Mouse (Mus musculus): ENCODE measurements around the gene Arfgef2. TPM values are rescaled to one million over a fixed set of nuclear protein-coding genes. Genes with fewer than 3 reads are reported as not detected.
A peak's percentile ranks its signal among the peaks of the same experiment; 100 is the strongest.
"Not testable (repeated sequence)": the region's sequence is repeated elsewhere in the genome, so short reads cannot be mapped to it uniquely, and the experiment has no call there.

Gene Arfgef2
- polyA plus RNA-seq, 1 experiment = 23.0 TPM

DNA sequence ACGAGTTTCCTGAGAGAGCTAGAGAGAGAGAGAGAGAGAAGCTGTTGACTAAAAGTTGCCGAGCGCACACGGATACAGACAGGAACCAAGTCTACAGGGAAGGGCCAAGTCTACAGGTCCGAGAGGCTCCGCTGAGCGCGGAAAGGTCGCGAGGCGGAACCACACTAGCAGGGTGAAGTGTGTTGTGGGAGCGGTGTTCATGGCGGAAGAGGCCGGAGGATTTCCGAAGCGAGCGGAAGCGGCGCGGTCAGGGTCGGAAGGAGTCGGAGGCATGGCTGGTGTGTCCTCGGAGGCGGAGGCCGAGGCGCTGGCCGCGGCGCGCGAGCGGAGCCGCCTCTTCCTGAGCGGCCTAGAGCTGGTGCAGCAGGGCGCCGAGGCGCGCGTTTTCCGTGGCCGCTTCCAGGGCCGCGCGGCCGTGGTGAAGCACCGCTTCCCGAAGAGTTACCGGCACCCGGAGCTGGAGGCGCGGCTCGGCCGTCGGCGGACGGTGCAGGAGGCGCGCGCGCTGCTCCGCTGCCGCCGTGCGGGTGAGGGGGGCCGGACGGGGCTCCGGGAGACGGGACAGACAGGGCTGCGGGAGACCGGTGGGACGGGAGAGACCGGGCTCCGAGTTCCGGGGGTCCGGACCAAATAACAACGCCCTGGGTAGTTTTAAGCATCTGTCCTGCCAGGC, 11.7 kb upstream of the Arfgef2 start:
- peak overlapping the region; percentile 94 for H3K27ac ChIP-seq (replicated peaks; ENCODE audit: low read depth, low read length)
- not testable (repeated sequence) for H3K4me1 ChIP-seq (ENCODE audit: control insufficient read depth, insufficient read depth, insufficient read length, low read length)
- peak overlapping the region; percentile 62 for H3K4me3 ChIP-seq (ENCODE audit: insufficient read depth, low read depth, low read length)

DNA sequence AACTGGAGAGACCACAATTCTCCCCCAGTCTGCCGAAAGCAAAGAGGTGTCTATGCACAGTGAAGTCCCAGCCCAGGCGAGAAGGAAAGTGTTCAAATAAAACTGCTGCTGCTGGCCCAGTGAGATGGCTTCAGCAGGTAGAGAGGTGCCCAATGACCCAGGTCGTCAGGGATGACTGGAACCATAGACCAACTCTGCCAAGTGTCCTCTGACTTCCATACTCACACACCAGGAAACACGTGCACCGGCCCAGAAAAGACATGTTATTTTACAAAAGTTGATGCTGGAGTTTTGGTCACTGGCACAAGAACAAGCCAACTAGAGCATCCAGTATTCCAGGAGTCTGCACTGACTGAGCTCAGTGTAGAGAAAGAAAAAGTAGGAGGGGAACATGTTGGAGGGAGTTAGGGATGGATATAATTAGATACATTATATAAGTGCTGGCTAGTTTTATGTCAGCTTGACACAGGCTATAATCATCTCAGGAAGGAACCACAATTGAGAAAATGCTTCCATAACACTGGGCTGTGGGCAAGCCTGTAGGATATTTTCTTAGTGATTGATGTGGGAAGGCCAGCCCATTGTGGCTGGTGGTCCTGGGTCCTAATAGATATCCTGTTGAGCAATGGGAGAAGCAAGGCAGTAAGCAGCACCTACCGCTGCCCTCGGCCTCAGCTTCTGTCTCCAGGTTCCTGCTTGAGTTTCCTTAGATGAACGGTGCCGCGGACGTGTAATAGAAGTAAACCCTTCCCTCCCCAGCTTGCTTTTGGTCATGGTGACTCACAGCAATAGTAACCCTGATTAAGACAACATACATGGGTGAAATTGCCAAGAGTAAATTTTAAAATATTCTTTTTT, 5.5 kb upstream of the Arfgef2 start:
- Histone ChIP-seq H3K27ac (replicated peaks; ENCODE audit: low read depth, low read length) (no peak overlapping the region), H3K4me1 (ENCODE audit: control insufficient read depth, insufficient read depth, insufficient read length, low read length) (no peaks in the 10 kb centered on the region), H3K4me3 (ENCODE audit: insufficient read depth, low read depth, low read length) (no peak overlapping the region)

DNA sequence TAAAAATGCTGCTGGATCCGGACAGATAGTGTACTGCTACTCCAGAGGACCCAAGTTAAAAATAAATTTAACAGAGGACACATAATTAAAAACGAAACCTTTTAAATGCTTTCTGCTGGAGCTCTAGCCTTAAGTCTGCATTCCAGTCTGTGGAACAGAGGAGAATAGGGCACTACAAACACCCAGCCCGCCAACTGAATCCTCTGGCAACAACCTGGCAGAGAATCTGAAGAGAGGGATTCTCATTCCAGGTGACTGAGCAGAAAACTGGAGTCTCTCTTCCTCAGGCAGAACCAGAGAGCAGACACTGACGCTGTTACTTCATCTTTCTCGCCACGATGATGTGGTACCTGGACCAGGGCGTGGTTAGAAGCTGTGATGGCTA, 4.9 kb upstream of the Arfgef2 start:
- Histone ChIP-seq H3K27ac (replicated peaks; ENCODE audit: low read depth, low read length) (no peak overlapping the region), H3K4me3 (ENCODE audit: insufficient read depth, low read depth, low read length) (no peak overlapping the region), H3K4me1 (ENCODE audit: control insufficient read depth, insufficient read depth, insufficient read length, low read length) (no peaks in the 10 kb centered on the region)

DNA sequence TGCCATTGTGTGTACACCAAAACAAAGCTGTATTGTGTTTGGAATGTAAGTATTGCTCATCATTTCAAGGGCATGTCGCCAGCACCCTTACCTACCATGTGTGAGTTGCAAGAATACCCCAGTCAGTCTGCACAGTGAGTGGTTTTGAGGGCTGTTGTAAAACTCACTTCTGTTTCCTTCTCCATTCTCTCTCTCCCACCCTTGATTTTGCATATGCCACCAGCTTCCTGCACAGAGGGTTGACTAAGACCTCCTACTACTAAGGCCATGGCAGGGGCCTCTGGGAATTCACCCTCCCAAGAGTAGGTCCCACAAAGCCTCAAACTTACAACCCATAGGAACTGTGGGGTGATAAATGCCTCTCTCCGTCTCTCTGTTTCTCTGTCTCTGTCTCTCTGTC, 4.0 kb upstream of the Arfgef2 start:
- Histone ChIP-seq H3K4me1 (ENCODE audit: control insufficient read depth, insufficient read depth, insufficient read length, low read length) (no peaks in the 10 kb centered on the region), H3K27ac (replicated peaks; ENCODE audit: low read depth, low read length) (no peak overlapping the region), H3K4me3 (ENCODE audit: insufficient read depth, low read depth, low read length) (no peak overlapping the region)

DNA sequence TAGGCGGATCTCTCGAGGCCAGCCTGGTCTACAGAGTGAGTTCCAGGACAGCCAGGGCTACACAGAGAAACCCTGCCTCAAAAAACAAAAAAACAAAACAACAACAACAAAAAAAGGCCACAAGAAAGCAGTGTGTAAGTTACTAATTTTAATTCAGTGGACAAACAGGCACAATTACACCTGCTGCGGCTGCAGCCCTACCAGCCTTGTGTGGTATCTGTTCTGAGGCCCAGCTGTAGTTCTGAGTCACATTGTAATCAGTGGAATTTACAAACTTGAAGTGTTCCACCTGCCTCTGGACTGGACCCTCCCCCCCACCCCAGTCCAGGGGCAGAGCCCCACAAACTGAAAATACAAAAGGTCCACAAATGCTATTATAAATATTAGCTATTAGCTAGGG, 2.1 kb upstream of the Arfgef2 start:
- Histone ChIP-seq H3K27ac (replicated peaks; ENCODE audit: low read depth, low read length) (no peak overlapping the region), H3K4me3 (ENCODE audit: insufficient read depth, low read depth, low read length) (no peak overlapping the region), H3K4me1 (ENCODE audit: control insufficient read depth, insufficient read depth, insufficient read length, low read length) (peaks cover 5% of the 10 kb centered on the region; the same call in 1 of the 2 replicates)

DNA sequence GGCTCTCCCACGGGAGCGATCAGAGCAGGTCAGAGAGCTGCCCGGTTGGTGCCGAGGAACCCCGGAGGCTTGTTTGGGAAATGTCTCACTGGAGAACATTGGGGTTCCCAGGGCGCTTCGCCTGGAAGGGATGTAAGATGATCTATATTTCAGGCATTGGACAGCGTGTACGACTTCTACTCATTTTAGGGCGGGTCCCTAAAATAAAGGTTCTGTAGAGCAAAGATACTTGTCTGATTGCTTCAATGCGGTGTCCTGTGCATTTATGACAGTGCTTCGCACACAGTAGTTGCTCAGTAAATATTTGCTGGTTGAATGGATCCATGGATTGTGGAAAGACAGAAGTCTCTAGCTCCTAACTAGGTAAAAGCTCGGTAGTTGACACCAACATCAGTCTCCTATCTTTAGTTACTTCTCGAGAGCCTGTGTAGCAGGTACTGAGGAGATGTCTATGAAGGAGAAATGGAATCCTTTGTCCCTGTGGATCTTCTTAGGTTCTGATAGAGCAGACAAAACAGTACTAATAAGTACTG, 851 bp downstream of the Arfgef2 start:
- Histone ChIP-seq H3K4me3 (ENCODE audit: insufficient read depth, low read depth, low read length) (peak overlapping the region; percentile 85), H3K4me1 (ENCODE audit: control insufficient read depth, insufficient read depth, insufficient read length, low read length) (peaks cover 5% of the 10 kb centered on the region; the same call in 1 of the 2 replicates), H3K27ac (replicated peaks; ENCODE audit: low read depth, low read length) (peak overlapping the region; percentile 78)

DNA sequence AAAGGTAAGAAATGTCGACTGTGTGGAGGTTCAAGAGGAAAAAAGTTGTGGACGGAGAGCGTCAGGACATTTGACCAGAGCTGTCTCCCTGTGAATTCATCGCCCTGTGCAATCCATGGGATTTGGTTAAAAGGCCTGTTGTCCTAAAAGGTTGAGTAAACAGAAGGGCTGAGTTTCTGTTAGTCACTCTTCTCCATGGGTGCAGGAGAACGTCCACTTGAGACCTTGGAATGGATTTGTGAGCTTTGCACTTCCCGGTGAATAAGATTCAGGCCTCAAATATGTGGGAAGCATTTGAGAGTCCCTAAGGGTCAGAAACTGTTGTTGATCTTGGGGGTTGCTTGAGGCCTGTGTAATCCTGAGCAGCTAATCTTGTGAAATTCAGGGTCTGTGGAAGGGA, 1.4 kb downstream of the Arfgef2 start:
- peak overlapping the region; percentile 85 for H3K4me3 ChIP-seq (ENCODE audit: insufficient read depth, low read depth, low read length)
- H3K27ac ChIP-seq (replicated peaks; ENCODE audit: low read depth, low read length) = peak overlapping the region; percentile 61; the same call in 1 of the 2 replicates
- H3K4me1 ChIP-seq (ENCODE audit: control insufficient read depth, insufficient read depth, insufficient read length, low read length) = peaks cover 5% of the 10 kb centered on the region; the same call in 1 of the 2 replicates

DNA sequence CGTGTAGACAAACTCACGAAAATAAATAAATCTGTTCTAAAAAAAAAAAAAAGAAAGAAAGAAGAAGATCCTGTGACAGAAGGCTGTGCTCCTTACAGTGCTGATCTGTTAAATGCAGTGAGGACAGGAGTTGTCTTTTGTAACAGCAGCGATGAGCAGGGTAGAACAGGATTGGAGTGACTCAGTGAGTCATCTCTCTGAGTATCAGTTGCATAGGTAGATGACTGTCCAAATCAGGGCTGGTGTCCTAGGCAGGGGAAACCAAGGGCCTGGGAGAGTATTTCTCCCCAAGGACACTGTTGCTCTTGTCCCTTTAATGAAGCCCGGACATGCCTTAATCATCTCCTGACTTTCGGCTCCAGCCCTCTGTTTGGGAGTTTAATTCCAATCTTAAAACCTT, 4.1 kb downstream of the Arfgef2 start:
- H3K4me3 ChIP-seq (ENCODE audit: insufficient read depth, low read depth, low read length) = no peak overlapping the region
- H3K4me1 ChIP-seq (ENCODE audit: control insufficient read depth, insufficient read depth, insufficient read length, low read length) = peaks cover 5% of the 10 kb centered on the region; the same call in 1 of the 2 replicates
- H3K27ac ChIP-seq (replicated peaks; ENCODE audit: low read depth, low read length) = no peak overlapping the region

DNA sequence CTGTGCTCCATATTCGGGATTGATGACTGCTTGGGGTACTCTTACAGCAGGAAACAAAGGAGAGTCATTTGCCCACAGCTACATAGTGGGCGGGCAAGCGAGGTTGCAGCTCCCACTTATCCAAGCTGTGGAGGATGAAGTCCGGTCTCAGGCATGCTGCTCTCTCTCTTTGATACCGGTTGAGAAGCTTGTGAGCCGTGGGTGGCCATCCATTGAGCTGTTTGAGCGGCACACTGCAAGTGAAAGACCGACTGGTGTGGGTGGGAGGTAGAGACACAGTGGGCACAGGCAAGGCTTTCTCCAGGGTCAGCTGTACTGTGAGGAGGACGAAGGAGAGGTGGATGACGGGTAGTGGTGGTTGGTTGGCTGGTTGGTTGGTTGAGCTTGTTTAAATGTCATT, 5.4 kb downstream of the Arfgef2 start:
- H3K27ac ChIP-seq (replicated peaks; ENCODE audit: low read depth, low read length) = no peak overlapping the region
- H3K4me3 ChIP-seq (ENCODE audit: insufficient read depth, low read depth, low read length) = no peak overlapping the region
- peaks cover 5% of the 10 kb centered on the region; the same call in 1 of the 2 replicates for H3K4me1 ChIP-seq (ENCODE audit: control insufficient read depth, insufficient read depth, insufficient read length, low read length)

DNA sequence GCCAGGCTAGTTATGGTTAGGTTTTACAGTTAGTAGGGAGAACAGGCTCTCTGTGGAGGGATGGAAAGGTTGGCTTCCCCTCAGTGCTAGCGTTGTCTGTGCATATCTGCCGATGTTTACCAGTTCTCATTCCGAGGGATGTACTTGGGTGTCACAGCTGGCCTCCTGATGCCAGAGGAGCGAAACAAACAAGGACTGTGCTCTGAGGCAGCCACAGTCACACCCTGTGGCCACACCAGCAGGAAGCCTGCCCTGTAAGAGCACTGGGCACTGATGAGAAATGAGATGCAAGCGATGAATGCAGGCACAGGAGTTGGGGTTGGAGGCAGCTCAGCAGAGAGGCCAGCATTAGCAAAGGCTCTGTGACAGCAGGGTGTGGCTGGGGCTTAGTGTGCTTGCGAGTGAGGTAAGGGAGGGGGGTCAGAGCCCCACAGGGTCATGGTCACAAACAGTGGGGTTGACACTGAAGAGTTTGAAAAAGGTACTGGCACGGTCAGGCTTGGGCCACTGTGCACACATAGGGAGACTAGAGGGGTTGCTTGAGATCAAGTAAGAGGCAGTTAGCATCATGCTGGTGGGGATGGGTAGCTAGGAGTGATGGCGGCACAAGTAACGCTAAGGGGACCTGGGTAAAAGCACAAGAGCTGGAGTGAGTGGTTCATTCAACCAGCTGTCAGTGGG, 13.2 kb downstream of the Arfgef2 start:
- H3K27ac ChIP-seq (replicated peaks; ENCODE audit: low read depth, low read length) = no peak overlapping the region
- no peak overlapping the region for H3K4me3 ChIP-seq (ENCODE audit: insufficient read depth, low read depth, low read length)
- H3K4me1 ChIP-seq (ENCODE audit: control insufficient read depth, insufficient read depth, insufficient read length, low read length) = peaks cover 16% of the 10 kb centered on the region

DNA sequence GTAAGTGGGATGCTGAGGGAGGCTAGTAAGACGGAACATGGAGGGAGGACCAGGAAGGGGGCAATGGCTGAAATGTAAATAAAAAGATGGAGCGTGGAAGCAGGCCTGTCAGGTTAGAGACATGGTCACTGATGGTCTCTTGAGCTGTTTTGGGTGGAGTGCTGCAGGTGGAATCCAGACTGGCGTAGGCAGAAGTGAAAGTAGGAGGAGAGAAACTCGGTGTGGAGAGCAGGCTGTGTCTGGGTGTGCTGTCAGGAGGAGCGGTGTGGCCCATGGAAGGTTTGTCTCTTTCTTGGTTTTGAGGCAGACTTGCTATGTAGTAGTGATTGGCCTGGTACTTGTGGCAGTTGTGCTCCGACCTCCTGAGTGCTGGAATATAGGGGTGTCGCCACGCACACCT, 14.5 kb downstream of the Arfgef2 start:
- Histone ChIP-seq H3K27ac (replicated peaks; ENCODE audit: low read depth, low read length) (no peak overlapping the region), H3K4me3 (ENCODE audit: insufficient read depth, low read depth, low read length) (no peak overlapping the region), H3K4me1 (ENCODE audit: control insufficient read depth, insufficient read depth, insufficient read length, low read length) (peaks cover 16% of the 10 kb centered on the region)

DNA sequence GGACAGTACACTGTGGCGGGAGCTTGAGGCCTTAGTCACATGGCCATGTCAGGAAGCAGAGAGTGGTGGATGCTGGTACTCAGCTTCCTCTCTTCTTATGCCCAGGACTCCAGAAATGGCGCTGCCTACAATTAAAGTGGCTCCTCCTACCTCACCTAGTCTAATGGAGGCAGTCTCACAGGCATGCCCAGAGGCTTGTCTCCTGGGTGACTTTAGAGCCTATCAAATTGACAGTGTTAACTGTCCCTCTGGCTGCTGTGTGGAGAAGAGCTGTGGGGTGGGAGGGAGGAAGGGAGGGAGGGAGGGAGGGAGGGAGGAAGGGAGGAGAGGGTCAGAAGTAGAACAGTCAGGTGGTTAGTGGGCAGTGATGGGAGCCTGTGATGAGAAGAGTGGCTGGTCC, 15.5 kb downstream of the Arfgef2 start:
- H3K4me1 ChIP-seq (ENCODE audit: control insufficient read depth, insufficient read depth, insufficient read length, low read length) = peaks cover 16% of the 10 kb centered on the region
- no peak overlapping the region for H3K4me3 ChIP-seq (ENCODE audit: insufficient read depth, low read depth, low read length)
- H3K27ac ChIP-seq (replicated peaks; ENCODE audit: low read depth, low read length) = no peak overlapping the region

DNA sequence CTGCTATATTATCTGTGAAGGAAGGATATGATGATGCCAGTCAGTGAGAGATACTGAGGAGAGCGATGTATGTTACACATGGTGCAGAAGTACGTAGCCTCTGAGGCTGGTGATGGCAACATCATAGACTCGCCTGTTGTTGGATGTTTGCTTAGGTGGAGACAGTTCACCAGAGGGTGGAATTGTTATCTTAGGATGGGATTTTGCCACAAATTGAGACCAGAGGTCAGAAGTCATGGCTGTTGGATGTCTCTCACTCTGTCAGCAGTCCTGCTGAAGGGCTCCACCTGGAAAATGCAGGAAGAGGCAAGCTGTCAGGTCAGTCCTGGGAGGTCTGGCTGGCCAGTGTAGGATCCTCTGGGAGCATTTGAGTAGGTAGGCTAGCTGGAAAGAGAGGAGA, 16.0 kb downstream of the Arfgef2 start:
- peaks cover 16% of the 10 kb centered on the region for H3K4me1 ChIP-seq (ENCODE audit: control insufficient read depth, insufficient read depth, insufficient read length, low read length)
- no peak overlapping the region for H3K27ac ChIP-seq (replicated peaks; ENCODE audit: low read depth, low read length)
- H3K4me3 ChIP-seq (ENCODE audit: insufficient read depth, low read depth, low read length) = no peak overlapping the region

DNA sequence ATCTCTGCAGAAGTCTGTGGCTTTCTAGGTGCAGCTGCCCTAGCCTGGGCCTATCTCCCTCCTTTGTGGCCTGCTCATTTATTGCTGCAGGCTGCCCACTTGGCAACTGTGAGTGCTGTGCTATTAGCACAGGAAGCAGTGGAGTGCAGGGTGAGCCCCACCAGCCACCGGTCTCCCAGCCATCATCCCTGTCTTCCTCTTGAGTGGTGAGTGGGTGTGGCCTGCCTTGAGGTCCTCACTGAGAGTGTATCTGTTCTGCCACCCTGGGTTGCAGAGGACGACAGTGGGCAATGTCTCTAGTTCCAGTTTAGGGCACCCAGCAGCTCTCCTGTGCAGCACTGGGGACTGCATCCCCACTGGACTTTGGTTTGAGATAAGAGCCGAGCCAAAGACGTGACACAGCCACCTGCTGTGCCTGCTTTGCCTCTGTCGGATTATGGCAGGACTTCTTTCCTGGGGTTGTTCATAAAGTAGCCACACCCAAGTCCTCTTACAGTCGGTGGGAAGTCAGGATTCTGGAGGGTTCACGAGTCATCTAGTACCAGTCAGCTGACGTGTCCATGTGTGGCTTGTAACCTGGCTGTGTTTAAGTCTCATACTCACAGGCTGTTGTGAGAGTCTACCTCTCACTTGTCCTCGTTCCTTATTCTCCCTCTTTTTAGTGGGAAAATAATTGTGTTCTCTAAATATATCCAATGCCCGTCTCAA, 16.9 kb downstream of the Arfgef2 start:
- H3K27ac ChIP-seq (replicated peaks; ENCODE audit: low read depth, low read length) = no peak overlapping the region
- H3K4me3 ChIP-seq (ENCODE audit: insufficient read depth, low read depth, low read length) = no peak overlapping the region
- H3K4me1 ChIP-seq (ENCODE audit: control insufficient read depth, insufficient read depth, insufficient read length, low read length) = peaks cover 16% of the 10 kb centered on the region

DNA sequence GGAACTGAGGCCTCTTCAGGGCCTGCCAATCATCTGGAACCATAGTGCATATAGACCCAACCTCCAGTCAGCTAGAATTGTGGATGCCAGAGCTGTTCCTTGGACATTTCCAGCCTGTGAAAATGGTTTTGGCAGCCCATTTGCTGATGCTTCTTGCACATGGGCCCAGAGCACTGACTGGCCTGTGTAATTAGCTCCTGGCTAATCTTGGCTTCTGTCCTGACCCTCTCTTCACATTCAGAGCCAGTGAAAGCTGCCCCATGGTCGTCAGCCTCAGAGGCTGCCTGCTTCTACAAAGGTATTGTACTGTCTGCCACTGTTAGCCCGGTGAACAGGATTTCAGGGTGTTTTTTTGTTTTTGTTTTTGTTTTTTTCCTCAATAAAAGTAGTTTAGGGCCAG, 17.5 kb downstream of the Arfgef2 start:
- Histone ChIP-seq H3K4me3 (ENCODE audit: insufficient read depth, low read depth, low read length) (no peak overlapping the region), H3K27ac (replicated peaks; ENCODE audit: low read depth, low read length) (no peak overlapping the region), H3K4me1 (ENCODE audit: control insufficient read depth, insufficient read depth, insufficient read length, low read length) (peaks cover 16% of the 10 kb centered on the region)

Data from brown adipose tissue, adult 24 weeks (tissue).